Mouse (Mus musculus): ENCODE measurements around the gene Degs1.

DNA sequence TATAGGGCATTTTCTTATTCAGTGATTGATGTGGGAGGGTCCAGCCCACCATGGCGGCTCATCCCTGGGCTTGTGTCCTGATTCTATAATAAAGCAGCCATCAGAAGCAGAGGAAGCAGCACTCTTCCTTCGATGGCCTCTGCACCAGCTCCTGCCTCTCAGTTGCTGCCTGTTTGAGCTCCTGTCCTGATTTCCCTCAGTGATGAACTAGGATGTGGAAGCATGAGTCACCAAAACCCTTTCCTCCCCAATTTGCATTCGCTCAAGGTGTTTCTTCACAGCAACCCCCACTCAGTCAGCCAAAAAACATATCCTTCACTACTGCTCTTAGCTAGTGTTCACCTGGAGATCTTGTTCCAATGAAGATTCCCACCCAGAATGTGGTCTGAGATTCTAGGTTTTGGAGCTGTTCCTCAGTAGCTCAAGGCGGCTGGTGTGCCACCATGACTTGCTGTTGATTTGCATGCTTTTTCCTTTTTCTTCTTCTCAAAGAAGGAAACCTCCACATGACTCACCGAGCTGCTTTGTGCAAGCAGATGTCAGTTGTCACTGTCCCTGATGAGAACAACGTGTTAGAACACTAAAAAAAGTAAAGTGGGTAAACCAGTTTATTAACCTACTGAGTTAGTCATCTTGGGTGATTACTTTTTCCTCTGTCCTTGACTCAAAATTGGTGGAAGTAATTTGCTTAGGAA lies 19.7 kb upstream of the Degs1 start:
- TF ChIP-seq CTCF (conservative IDR thresholded peaks at IDR 0.05; ENCODE audit: low read length): no peak
- TF ChIP-seq NANOG (IDR thresholded peaks at IDR 0.05; ENCODE audit: borderline replicate concordance, low read length): no peak
- no peak for TF ChIP-seq POU5F1 (IDR thresholded peaks at IDR 0.05; ENCODE audit: borderline replicate concordance, low read length)

Measured in E14TG2a.4 (cell line).